Mouse (Mus musculus) gastrocnemius, postnatal 4 days (tissue): Measurements from ENCODE around the gene Cxcl12. TPM values are rescaled to one million over a fixed set of nuclear protein-coding genes. Genes with fewer than 3 reads are reported as not detected.

ENCODE experiments used
- DNase-seq, 2 experiments: peaks; one replicate each; pipeline ENCODE4 v3.0.0; 2021 to 2022; ENCODE audit warnings: low spot score in 2 of 2, mixed read lengths in 2 of 2
- total RNA-seq, 2 experiments: library from RNA; stranded (reverse); gene quantifications; 2 replicates each; pipeline ENCODE4 v1.2.3; 2021

Cxcl12 gene
- total RNA-seq, 2 experiments from 2014 or later, result 102 to 105 TPM

DNA sequence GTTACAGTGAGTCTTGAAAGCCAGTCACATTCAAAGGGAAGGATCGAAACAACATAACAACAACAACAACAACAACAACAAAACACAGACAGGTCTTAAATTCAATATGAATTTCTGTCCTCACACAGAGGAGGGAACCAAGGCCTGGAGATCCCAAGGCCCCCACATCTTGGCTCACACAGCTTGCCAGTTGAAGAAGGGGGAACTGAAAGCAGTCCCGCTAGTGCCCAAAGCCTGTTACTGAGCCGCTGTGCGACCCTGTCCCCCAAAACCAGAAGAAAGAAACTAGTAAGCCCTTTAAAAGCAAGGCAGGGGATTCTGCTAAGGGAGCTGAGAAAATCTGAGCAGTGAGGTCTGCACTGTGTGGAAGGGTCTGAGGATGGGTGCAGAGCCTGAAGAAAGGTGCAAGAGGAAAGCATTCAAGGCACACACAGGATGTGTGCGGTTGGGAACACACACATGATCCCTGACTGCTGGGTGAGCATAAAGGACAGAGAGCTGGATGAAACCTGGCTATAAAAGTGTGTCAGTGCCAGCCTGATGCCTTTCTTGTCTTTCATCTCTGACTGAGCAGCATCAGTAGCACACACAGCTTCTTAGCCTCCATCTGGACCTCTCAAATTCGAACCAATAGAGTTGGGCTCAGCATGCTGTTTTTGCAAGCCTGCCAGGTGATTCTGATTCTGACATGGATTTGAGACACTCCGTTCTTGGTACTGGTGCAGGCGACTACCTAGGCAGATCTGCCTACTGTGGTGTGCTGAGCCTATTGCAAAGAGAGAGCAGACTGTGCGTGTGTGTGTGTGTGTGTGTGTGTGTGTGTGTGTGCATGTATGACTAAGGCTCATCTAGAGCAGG lies 50.3 kb downstream of the Cxcl12 start:
- DNase-seq, result no peak

DNA sequence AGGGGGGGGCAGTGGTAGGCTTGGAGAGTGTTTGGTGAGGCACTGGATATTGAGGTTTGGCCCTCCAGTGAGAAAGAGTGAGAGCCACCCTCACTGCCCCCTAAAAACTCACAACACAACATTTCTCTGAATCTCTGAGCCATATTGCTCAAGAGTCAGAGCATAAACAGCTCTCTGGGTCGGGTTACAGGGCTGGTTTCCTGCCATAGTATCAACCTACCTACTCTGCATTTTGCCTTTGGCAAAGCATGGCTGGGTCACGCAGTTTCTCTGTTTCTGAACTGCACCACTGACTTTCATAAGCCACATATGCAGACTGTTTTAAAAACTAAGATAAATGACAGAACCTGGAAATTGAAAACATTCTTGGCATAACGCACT lies 51.0 kb downstream of the Cxcl12 start:
- DNase-seq, result no peak

DNA sequence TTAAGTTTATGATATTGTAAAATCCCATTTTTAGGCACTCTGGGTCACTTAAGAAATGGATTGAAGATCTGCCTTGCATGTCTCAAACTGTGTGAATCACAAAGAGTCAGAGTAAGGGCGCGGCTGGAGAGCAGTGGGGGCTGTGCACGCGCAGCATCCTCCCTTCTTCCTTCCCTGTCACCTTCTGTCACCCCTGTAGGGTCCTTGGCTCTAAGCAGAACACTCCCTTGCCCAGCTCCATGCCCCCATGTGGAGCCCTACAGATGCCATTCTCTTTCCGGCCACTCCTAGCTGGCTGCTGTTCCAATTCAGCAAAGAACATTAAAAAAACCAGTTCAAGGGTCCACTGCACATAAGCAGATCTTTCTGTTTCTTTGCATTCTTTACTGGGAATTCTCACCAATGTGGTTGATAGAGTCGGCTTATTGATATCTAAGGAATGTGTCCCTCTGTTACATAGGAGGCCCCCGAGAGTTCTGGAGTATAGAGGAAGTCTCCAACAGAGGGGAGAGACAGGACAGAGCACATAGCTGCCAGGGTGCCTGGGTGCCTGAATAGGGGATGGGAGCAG lies 51.7 kb downstream of the Cxcl12 start:
- no peak for DNase-seq

DNA sequence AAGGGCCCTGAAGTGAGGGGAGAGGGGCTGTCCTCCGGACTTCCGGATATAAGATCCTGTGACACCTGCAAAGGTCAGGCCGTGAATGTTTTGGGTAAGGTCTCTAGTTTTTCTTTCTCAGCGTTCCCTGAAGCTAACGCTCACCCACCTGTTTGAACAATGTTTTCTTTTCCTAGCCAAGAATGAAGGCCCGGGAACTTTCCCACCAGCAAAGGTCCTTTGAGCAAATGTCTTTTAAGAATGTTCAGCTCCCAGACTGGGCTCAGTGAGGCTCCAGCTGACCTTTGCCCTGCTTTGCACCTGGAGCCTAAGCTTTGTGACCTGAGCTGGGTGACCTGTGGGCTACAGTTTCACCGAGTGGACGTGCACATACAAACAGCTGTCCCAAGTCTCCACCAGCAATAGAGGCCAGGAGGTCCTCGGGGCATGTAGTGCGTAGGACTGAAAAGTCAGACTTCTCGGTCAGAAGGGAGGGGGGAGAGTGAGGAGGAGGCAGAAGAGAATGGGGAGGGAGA lies 52.6 kb downstream of the Cxcl12 start:
- no peak for DNase-seq
